Mouse (Mus musculus): ENCODE measurements at regions not wholly inside any gene's neighbourhood (a gene's known extent, or its start where the extent isn't known, plus 50 kb on each side); places are given as distances from the start of the nearest gene placed in this dataset.
"Not testable (repeated sequence)": the region's sequence is repeated elsewhere in the genome, so short reads cannot be mapped to it uniquely, and the experiment has no call there.

DNA sequence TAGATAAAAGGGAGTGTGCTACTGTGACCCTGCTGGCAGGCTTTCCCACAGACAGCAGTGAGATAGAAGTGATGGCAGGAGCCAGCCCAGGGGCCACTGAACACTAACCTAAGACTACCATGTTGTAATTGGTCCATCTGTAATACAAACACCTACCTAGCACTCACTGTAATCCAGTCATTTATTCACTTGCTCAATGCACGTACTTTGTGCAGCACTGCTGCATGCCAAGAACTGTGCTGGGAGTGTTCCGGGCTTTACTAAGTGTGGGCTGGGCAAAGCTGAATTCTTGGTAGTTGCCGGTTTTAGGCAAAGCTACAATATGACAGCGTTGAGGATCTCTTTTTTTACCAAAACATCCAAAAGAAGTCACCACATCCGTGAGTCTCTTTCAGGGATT lies 172.1 kb downstream of the Srek1 start:
- 90% methylated on average over 5 of the region's 5 CpGs for WGBS
- Histone ChIP-seq H3K27me3 (replicated peaks; ENCODE audit: control insufficient read depth, insufficient read depth, low read length) (no peaks in the 10 kb centered on the region), H3K27ac (replicated peaks; ENCODE audit: low read depth, low read length) (no peak overlapping the region), H3K4me1 (ENCODE audit: control insufficient read depth, insufficient read depth, low read length) (no peaks in the 10 kb centered on the region), H3K36me3 (ENCODE audit: control insufficient read depth, insufficient read depth, low read length) (no peaks in the 10 kb centered on the region), H3K9me3 (ENCODE audit: control insufficient read depth, low read length) (no peaks in the 10 kb centered on the region), H3K4me2 (ENCODE audit: low read depth, low read length) (no peak overlapping the region), H3K4me3 (ENCODE audit: low read depth, low read length) (no peak overlapping the region), H3K9ac (ENCODE audit: low read depth, low read length) (no peak overlapping the region)
- ATAC-seq (ENCODE audit: low read depth) (no peak), DNase-seq (ENCODE audit: low spot score) (no peak)

GRCm38 (mm10) chr13:103592371-103592770 lies 182.0 kb downstream of the Srek1 start:
- Histone ChIP-seq H3K4me3 (ENCODE audit: low read depth, low read length) (no peak overlapping the region), H3K4me2 (ENCODE audit: low read depth, low read length) (no peak overlapping the region), H3K9me3 (ENCODE audit: control insufficient read depth, low read length) (no peaks in the 10 kb centered on the region), H3K27me3 (replicated peaks; ENCODE audit: control insufficient read depth, insufficient read depth, low read length) (no peaks in the 10 kb centered on the region), H3K36me3 (ENCODE audit: control insufficient read depth, insufficient read depth, low read length) (no peaks in the 10 kb centered on the region), H3K4me1 (ENCODE audit: control insufficient read depth, insufficient read depth, low read length) (no peaks in the 10 kb centered on the region), H3K9ac (ENCODE audit: low read depth, low read length) (no peak overlapping the region), H3K27ac (replicated peaks; ENCODE audit: low read depth, low read length) (no peak overlapping the region)
- no peak for ATAC-seq (ENCODE audit: low read depth)
- no peak for DNase-seq (ENCODE audit: low spot score)
- 85% methylated on average over 16 of the region's 16 CpGs for WGBS

DNA sequence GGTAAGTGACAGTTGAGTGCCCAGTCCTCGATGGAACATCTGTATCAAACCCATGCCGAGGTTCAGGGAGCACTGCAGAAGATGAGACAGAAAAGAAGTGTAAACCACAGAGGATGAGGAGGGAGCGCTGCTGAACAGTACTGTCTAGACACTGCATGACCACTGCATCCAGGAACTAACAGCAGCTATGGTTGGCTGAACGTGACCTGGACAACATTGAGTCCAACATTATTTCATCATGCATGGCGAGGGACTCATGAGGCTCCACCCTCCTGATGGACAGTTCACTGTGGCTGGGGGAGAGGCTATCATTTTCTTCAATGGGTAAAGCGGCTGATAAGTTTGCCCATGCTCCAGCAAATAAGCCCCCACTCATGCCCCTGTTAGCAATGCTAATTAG lies 182.5 kb downstream of the Srek1 start:
- Histone ChIP-seq H3K4me1 (ENCODE audit: control insufficient read depth, insufficient read depth, low read length) (no peaks in the 10 kb centered on the region), H3K4me2 (ENCODE audit: low read depth, low read length) (no peak overlapping the region), H3K9ac (ENCODE audit: low read depth, low read length) (no peak overlapping the region), H3K27me3 (replicated peaks; ENCODE audit: control insufficient read depth, insufficient read depth, low read length) (no peaks in the 10 kb centered on the region), H3K4me3 (ENCODE audit: low read depth, low read length) (no peak overlapping the region), H3K36me3 (ENCODE audit: control insufficient read depth, insufficient read depth, low read length) (no peaks in the 10 kb centered on the region), H3K27ac (replicated peaks; ENCODE audit: low read depth, low read length) (no peak overlapping the region), H3K9me3 (ENCODE audit: control insufficient read depth, low read length) (no peaks in the 10 kb centered on the region)
- DNase-seq (ENCODE audit: low spot score) (no peak), ATAC-seq (ENCODE audit: low read depth) (no peak)
- 87% methylated on average over 6 of the region's 6 CpGs for WGBS

GRCm38 (mm10) chr13:103591381-103591780 lies 183.0 kb downstream of the Srek1 start:
- not testable (repeated sequence) for H3K4me1 ChIP-seq (ENCODE audit: control insufficient read depth, insufficient read depth, low read length); H3K27me3 ChIP-seq (replicated peaks; ENCODE audit: control insufficient read depth, insufficient read depth, low read length); H3K4me3 ChIP-seq (ENCODE audit: low read depth, low read length); ATAC-seq (ENCODE audit: low read depth); H3K9ac ChIP-seq (ENCODE audit: low read depth, low read length); H3K9me3 ChIP-seq (ENCODE audit: control insufficient read depth, low read length); H3K27ac ChIP-seq (replicated peaks; ENCODE audit: low read depth, low read length); H3K4me2 ChIP-seq (ENCODE audit: low read depth, low read length); H3K36me3 ChIP-seq (ENCODE audit: control insufficient read depth, insufficient read depth, low read length); DNase-seq (ENCODE audit: low spot score)
- WGBS, result 68% methylated on average over 7 of the region's 7 CpGs

GRCm38 (mm10) chr13:103589646-103590045 lies 184.8 kb downstream of the Srek1 start:
- Histone ChIP-seq H3K4me3 (ENCODE audit: low read depth, low read length) (no peak overlapping the region), H3K4me2 (ENCODE audit: low read depth, low read length) (no peak overlapping the region), H3K4me1 (ENCODE audit: control insufficient read depth, insufficient read depth, low read length) (no peaks in the 10 kb centered on the region), H3K9me3 (ENCODE audit: control insufficient read depth, low read length) (no peaks in the 10 kb centered on the region), H3K9ac (ENCODE audit: low read depth, low read length) (no peak overlapping the region), H3K27ac (replicated peaks; ENCODE audit: low read depth, low read length) (no peak overlapping the region), H3K27me3 (replicated peaks; ENCODE audit: control insufficient read depth, insufficient read depth, low read length) (no peaks in the 10 kb centered on the region), H3K36me3 (ENCODE audit: control insufficient read depth, insufficient read depth, low read length) (no peaks in the 10 kb centered on the region)
- ATAC-seq (ENCODE audit: low read depth) (no peak), DNase-seq (ENCODE audit: low spot score) (no peak)
- 83% methylated on average over 5 of the region's 5 CpGs for WGBS

DNA sequence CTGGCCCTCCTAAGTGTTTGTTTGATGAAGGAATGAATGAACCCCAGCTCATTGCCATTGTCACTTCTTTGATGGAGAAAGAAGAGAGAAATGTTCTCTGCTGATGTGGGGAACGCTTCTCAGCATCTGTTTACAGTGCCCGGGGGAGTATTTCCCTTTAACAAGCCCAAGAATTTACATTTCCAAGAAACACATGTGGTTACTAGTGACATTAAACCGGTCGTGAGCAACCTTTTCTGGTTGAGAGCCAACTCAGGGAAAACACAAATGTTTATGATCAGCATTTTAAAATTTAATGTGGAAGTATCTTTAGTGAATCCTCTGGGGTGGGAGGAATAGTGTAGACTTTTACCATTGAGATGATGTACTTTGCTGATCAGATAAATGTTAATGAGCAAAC lies 197.6 kb downstream of the Srek1 start:
- no peak for ATAC-seq (ENCODE audit: low read depth)
- WGBS, result 29% methylated on average over 4 of the region's 4 CpGs

GRCm38 (mm10) chr13:103564715-103565114 lies 209.7 kb downstream of the Srek1 start:
- H3K4me3 ChIP-seq (ENCODE audit: low read depth, low read length), result no peak overlapping the region
- ATAC-seq (ENCODE audit: low read depth) (no peak), DNase-seq (ENCODE audit: low spot score) (no peak)
- no peaks in the 10 kb centered on the region for H3K9me3 ChIP-seq (ENCODE audit: control insufficient read depth, low read length)
- no peak overlapping the region for H3K9ac ChIP-seq (ENCODE audit: low read depth, low read length)
- H3K36me3 ChIP-seq (ENCODE audit: control insufficient read depth, insufficient read depth, low read length), result no peaks in the 10 kb centered on the region
- no peaks in the 10 kb centered on the region; the same call in 1 of the 2 replicates for H3K4me1 ChIP-seq (ENCODE audit: control insufficient read depth, insufficient read depth, low read length)
- no peak overlapping the region for H3K27ac ChIP-seq (replicated peaks; ENCODE audit: low read depth, low read length)
- no peaks in the 10 kb centered on the region for H3K27me3 ChIP-seq (replicated peaks; ENCODE audit: control insufficient read depth, insufficient read depth, low read length)
- 67% methylated on average over 8 of the region's 8 CpGs for WGBS
- no peak overlapping the region for H3K4me2 ChIP-seq (ENCODE audit: low read depth, low read length)

More for the DNA sequence above, 197.6 kb downstream of the Srek1 start:
- peaks cover 3% of the 10 kb centered on the region; the same call in 1 of the 2 replicates for H3K4me1 ChIP-seq (ENCODE audit: control insufficient read depth, insufficient read depth, low read length)
- no peak overlapping the region for H3K27ac ChIP-seq (replicated peaks; ENCODE audit: low read depth, low read length)
- H3K27me3 ChIP-seq (replicated peaks; ENCODE audit: control insufficient read depth, insufficient read depth, low read length), result no peaks in the 10 kb centered on the region
- H3K4me3 ChIP-seq (ENCODE audit: low read depth, low read length), result no peak overlapping the region
- H3K9me3 ChIP-seq (ENCODE audit: control insufficient read depth, low read length), result no peaks in the 10 kb centered on the region
- no peak overlapping the region for H3K4me2 ChIP-seq (ENCODE audit: low read depth, low read length)
- peak; percentile 52 for DNase-seq (ENCODE audit: low spot score)
- no peak overlapping the region for H3K9ac ChIP-seq (ENCODE audit: low read depth, low read length)
- no peaks in the 10 kb centered on the region for H3K36me3 ChIP-seq (ENCODE audit: control insufficient read depth, insufficient read depth, low read length)

- peak; percentile 26 for DNase-seq (ENCODE audit: low spot score)
- 68% methylated on average over 26 of the region's 26 CpGs for WGBS
- Histone ChIP-seq H3K4me1 (ENCODE audit: control insufficient read depth, insufficient read depth, low read length) (no peaks in the 10 kb centered on the region; the same call in 1 of the 2 replicates), H3K9me3 (ENCODE audit: control insufficient read depth, low read length) (no peaks in the 10 kb centered on the region), H3K9ac (ENCODE audit: low read depth, low read length) (no peak overlapping the region), H3K4me3 (ENCODE audit: low read depth, low read length) (no peak overlapping the region), H3K27ac (replicated peaks; ENCODE audit: low read depth, low read length) (no peak overlapping the region), H3K27me3 (replicated peaks; ENCODE audit: control insufficient read depth, insufficient read depth, low read length) (no peaks in the 10 kb centered on the region), H3K36me3 (ENCODE audit: control insufficient read depth, insufficient read depth, low read length) (no peaks in the 10 kb centered on the region), H3K4me2 (ENCODE audit: low read depth, low read length) (no peak overlapping the region)
- ATAC-seq (ENCODE audit: low read depth), result peak; percentile 62; the same call in 1 of the 2 replicates
These were observed 212.4 kb downstream of the Srek1 start for GRCm38 (mm10) chr13:103561795-103562705.

GRCm38 (mm10) chr13:103558915-103559314 lies 215.5 kb downstream of the Srek1 start:
- 84% methylated on average over 3 of the region's 3 CpGs for WGBS

More at GRCm38 (mm10) chr13:103558915-103559314, 215.5 kb downstream of the Srek1 start:
- Histone ChIP-seq H3K4me3 (ENCODE audit: low read depth, low read length) (no peak overlapping the region), H3K27ac (replicated peaks; ENCODE audit: low read depth, low read length) (no peak overlapping the region), H3K36me3 (ENCODE audit: control insufficient read depth, insufficient read depth, low read length) (no peaks in the 10 kb centered on the region), H3K4me2 (ENCODE audit: low read depth, low read length) (no peak overlapping the region), H3K4me1 (ENCODE audit: control insufficient read depth, insufficient read depth, low read length) (no peaks in the 10 kb centered on the region; the same call in 1 of the 2 replicates), H3K9me3 (ENCODE audit: control insufficient read depth, low read length) (no peaks in the 10 kb centered on the region), H3K27me3 (replicated peaks; ENCODE audit: control insufficient read depth, insufficient read depth, low read length) (no peaks in the 10 kb centered on the region), H3K9ac (ENCODE audit: low read depth, low read length) (no peak overlapping the region)
- ATAC-seq (ENCODE audit: low read depth) (no peak), DNase-seq (ENCODE audit: low spot score) (no peak)

All from embryonic facial prominence, embryonic 14.5 days (tissue).